Mouse (Mus musculus): ENCODE measurements around the gene Atxn10. TPM values are rescaled to one million over a fixed set of nuclear protein-coding genes. Genes with fewer than 3 reads are reported as not detected.

Gene Atxn10
- total and polyA plus RNA-seq, 2 experiments from 2014 or later, result 311 to 536 TPM

DNA sequence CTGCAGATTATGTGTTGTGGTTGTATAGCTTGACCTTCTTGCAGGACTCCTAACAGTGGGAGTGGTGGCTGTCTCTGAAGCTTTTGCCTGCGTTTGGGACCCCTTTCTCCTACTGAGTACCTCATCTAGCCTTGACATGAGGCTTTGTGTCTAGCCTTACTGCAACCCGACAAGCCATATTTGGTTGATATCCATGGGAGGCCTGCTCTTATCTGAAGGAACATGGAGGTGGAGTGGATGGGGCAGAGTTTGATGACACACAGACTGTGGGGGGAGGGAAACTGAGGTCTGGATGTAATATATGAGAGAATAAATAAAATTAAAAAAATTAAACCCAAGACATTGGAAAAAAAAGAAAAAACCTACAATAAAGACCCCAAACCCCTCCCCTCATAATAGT, 14.1 kb downstream of the Atxn10 start:
- H3K27ac ChIP-seq (ENCODE audit: low read depth, low read length), result no peak overlapping the region
- 86% methylated on average over 2 of the region's 2 CpGs for WGBS
- H3K9me3 ChIP-seq (ENCODE audit: low read length), result no peaks in the 10 kb centered on the region
- H3K4me2 ChIP-seq (ENCODE audit: low read depth), result no peak overlapping the region
- no peaks in the 10 kb centered on the region for H3K4me1 ChIP-seq (ENCODE audit: insufficient read depth)
- TF ChIP-seq CTCF (IDR thresholded peaks at IDR 0.05; ENCODE audit: low read depth), result no peak
- H3K4me3 ChIP-seq (ENCODE audit: low read depth, low read length), result no peak overlapping the region
- no peak overlapping the region for H3K9ac ChIP-seq
- no peaks in the 10 kb centered on the region for H3K27me3 ChIP-seq (ENCODE audit: insufficient read depth, low read length)
- DNase-seq (no peak), ATAC-seq (no peak)
- H3K36me3 ChIP-seq (ENCODE audit: insufficient read depth), result peaks cover 5% of the 10 kb centered on the region; the same call in 1 of the 2 replicates

DNA sequence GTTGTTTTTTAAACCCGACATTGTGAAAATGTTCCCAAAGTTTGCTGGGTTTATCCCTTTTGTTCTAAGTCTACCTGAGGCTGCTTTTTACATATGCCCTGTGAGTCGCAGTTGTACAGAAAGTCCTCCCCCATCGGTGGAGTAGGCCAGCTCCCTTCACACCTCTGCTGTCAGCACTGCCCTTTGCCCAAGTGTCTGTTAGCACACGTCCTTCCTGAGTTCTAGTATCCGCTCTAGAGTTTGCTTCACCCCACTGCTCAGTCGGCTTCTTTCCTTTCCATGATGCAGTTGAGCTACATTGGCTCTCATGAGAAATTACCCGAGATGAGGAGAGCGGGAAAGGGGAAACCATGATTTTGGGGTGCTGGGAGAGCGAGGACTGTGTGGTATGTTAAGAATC, 18.0 kb downstream of the Atxn10 start:
- no peaks in the 10 kb centered on the region for H3K9me3 ChIP-seq (ENCODE audit: low read length)
- no peak overlapping the region for H3K4me2 ChIP-seq (ENCODE audit: low read depth)
- H3K9ac ChIP-seq, result no peak overlapping the region
- no peak overlapping the region for H3K27ac ChIP-seq (ENCODE audit: low read depth, low read length)
- H3K4me3 ChIP-seq (ENCODE audit: low read depth, low read length), result no peak overlapping the region
- H3K36me3 ChIP-seq (ENCODE audit: insufficient read depth), result no peaks in the 10 kb centered on the region
- no peaks in the 10 kb centered on the region for H3K27me3 ChIP-seq (ENCODE audit: insufficient read depth, low read length)
- DNase-seq (no peak), ATAC-seq (no peak)
- no peak for TF ChIP-seq CTCF (IDR thresholded peaks at IDR 0.05; ENCODE audit: low read depth)
- WGBS, result 93% methylated on average over 9 of the region's 9 CpGs
- no peaks in the 10 kb centered on the region for H3K4me1 ChIP-seq (ENCODE audit: insufficient read depth)

DNA sequence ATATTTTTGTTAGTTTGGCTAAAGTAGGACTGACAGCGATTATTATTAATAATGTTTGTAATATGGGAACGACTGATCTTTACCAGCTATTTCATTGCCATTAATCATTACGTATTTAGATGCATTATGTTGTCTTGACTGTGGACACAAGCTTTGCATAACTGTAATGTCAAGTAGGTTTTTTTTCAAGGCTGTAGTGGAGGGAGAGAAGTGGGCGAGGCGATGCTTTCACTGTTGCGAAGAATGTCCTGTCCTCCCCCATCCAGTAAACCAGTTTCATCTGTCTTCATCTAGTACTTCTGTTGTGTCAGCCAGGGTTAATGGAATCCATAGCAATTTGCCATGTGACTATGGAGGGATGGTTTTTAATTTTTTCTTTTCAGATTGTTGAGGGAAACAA, 20.1 kb downstream of the Atxn10 start:
- TF ChIP-seq CTCF (IDR thresholded peaks at IDR 0.05; ENCODE audit: low read depth), result no peak
- Histone ChIP-seq H3K27ac (ENCODE audit: low read depth, low read length) (no peak overlapping the region), H3K4me2 (ENCODE audit: low read depth) (no peak overlapping the region), H3K9me3 (ENCODE audit: low read length) (no peaks in the 10 kb centered on the region), H3K4me3 (ENCODE audit: low read depth, low read length) (no peak overlapping the region), H3K36me3 (ENCODE audit: insufficient read depth) (peaks cover 13% of the 10 kb centered on the region; the same call in 1 of the 2 replicates), H3K4me1 (ENCODE audit: insufficient read depth) (no peaks in the 10 kb centered on the region), H3K27me3 (ENCODE audit: insufficient read depth, low read length) (no peaks in the 10 kb centered on the region), H3K9ac (no peak overlapping the region)
- 79% methylated on average over 6 of the region's 6 CpGs for whole genome bisulfite sequencing
- ATAC-seq (no peak), DNase-seq (no peak)

- no peak overlapping the region for H3K9ac ChIP-seq
- peaks cover 22% of the 10 kb centered on the region for H3K36me3 ChIP-seq (ENCODE audit: insufficient read depth)
- DNase-seq (no peak), ATAC-seq (no peak)
- H3K27me3 ChIP-seq (ENCODE audit: insufficient read depth, low read length), result no peaks in the 10 kb centered on the region
- no peak overlapping the region for H3K4me3 ChIP-seq (ENCODE audit: low read depth, low read length)
- H3K4me2 ChIP-seq (ENCODE audit: low read depth), result no peak overlapping the region
- no peaks in the 10 kb centered on the region for H3K9me3 ChIP-seq (ENCODE audit: low read length)
- WGBS, result 99% methylated on average over 4 of the region's 4 CpGs
- no peak for TF ChIP-seq CTCF (IDR thresholded peaks at IDR 0.05; ENCODE audit: low read depth)
- no peak overlapping the region for H3K27ac ChIP-seq (ENCODE audit: low read depth, low read length)
- no peaks in the 10 kb centered on the region for H3K4me1 ChIP-seq (ENCODE audit: insufficient read depth)
These were observed 21.6 kb downstream of the Atxn10 start for GRCm38 (mm10) chr15:85357465-85358225.

DNA sequence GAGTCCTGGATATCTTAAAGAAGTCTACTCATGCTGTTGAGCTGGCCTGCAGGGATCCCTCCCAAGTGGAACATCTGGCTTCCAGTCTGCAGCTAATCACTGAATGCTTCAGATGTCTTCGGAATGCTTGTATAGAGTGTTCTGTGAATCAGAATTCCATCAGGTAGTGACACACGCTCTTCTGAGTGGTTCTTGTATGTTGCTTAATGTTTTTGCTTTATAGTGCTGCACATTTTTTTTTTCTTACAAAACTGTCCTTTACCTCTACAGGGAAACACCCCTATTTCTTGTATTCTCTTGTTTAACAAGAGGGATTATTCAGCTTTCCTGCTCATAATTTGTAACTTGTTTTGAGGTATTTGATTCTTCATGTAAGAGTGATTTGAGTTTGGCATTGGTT, 23.4 kb downstream of the Atxn10 start:
- no peak overlapping the region for H3K4me2 ChIP-seq (ENCODE audit: low read depth)
- 83% methylated on average over 2 of the region's 2 CpGs for WGBS
- no peak overlapping the region for H3K4me3 ChIP-seq (ENCODE audit: low read depth, low read length)
- no peaks in the 10 kb centered on the region for H3K4me1 ChIP-seq (ENCODE audit: insufficient read depth)
- H3K27me3 ChIP-seq (ENCODE audit: insufficient read depth, low read length), result no peaks in the 10 kb centered on the region
- H3K36me3 ChIP-seq (ENCODE audit: insufficient read depth), result peaks cover 25% of the 10 kb centered on the region
- no peak overlapping the region for H3K9ac ChIP-seq
- H3K27ac ChIP-seq (ENCODE audit: low read depth, low read length), result no peak overlapping the region
- DNase-seq, result no peak
- no peak for ATAC-seq
- H3K9me3 ChIP-seq (ENCODE audit: low read length), result no peaks in the 10 kb centered on the region
- TF ChIP-seq CTCF (IDR thresholded peaks at IDR 0.05; ENCODE audit: low read depth), result no peak

DNA sequence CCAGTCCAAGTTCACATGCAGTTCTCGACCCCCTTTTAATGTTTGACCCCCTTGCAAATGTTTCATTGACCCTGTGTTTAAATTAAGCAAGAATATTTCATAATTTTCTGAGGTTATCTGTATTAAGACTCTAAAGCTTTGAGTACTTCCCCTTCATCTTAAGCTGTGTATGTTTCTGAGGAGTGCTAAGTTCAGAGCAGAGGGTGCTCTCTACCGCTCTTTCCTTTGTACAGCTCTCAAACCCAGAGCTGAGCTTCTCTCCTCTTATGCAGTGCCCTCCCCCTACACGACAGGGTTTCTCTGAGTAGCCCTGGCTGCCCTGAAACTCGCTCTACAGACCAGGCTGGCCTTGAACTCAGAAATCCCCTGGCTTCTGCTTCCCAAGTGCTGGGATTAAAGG, 23.9 kb downstream of the Atxn10 start:
- H3K27ac ChIP-seq (ENCODE audit: low read depth, low read length), result no peak overlapping the region

DNA sequence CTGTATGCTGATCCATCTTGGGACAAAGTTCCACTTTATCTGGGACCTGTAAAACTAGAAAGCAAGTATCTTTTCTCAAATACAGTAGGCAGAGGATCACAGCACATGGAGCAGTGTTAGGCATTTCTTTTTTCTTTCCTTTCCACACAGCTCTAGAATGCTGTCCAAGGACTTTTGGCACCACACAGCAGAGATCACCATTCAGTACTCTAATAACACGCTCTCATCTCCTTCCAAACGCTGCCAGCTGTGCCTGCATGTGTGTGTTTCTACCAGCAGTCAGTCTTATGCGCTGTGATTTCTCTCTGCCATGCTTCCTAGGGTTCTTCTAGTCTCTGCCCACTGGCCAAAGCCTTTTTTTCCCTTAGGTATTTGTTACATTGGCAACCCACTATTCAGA, 28.3 kb downstream of the Atxn10 start:
- TF ChIP-seq CTCF (IDR thresholded peaks at IDR 0.05; ENCODE audit: low read depth), result no peak
- H3K27me3 ChIP-seq (ENCODE audit: insufficient read depth, low read length), result no peaks in the 10 kb centered on the region
- H3K27ac ChIP-seq (ENCODE audit: low read depth, low read length), result no peak overlapping the region; the same call in 1 of the 2 replicates
- H3K36me3 ChIP-seq (ENCODE audit: insufficient read depth), result peaks cover 50% of the 10 kb centered on the region
- no peaks in the 10 kb centered on the region for H3K4me1 ChIP-seq (ENCODE audit: insufficient read depth)
- no peak overlapping the region for H3K4me3 ChIP-seq (ENCODE audit: low read depth, low read length)
- WGBS, result 60% methylated on average over 3 of the region's 3 CpGs
- ATAC-seq (0 out of 2 replicates have a peak, but pooled peaks have one; percentile 16), DNase-seq (peak; percentile 6)
- H3K9me3 ChIP-seq (ENCODE audit: low read length), result no peaks in the 10 kb centered on the region
- H3K9ac ChIP-seq, result no peak overlapping the region
- no peak overlapping the region for H3K4me2 ChIP-seq (ENCODE audit: low read depth)

More for the DNA sequence above, 23.9 kb downstream of the Atxn10 start:
- Histone ChIP-seq H3K27me3 (ENCODE audit: insufficient read depth, low read length) (no peaks in the 10 kb centered on the region), H3K4me2 (ENCODE audit: low read depth) (no peak overlapping the region), H3K9ac (no peak overlapping the region), H3K36me3 (ENCODE audit: insufficient read depth) (peaks cover 29% of the 10 kb centered on the region), H3K4me3 (ENCODE audit: low read depth, low read length) (no peak overlapping the region), H3K9me3 (ENCODE audit: low read length) (no peaks in the 10 kb centered on the region), H3K4me1 (ENCODE audit: insufficient read depth) (no peaks in the 10 kb centered on the region)
- no peak for TF ChIP-seq CTCF (IDR thresholded peaks at IDR 0.05; ENCODE audit: low read depth)
- WGBS, result 82% methylated on average over 4 of the region's 4 CpGs
- DNase-seq (no peak), ATAC-seq (no peak)
